Mouse (Mus musculus): ENCODE measurements around the gene Ucp3.

DNA sequence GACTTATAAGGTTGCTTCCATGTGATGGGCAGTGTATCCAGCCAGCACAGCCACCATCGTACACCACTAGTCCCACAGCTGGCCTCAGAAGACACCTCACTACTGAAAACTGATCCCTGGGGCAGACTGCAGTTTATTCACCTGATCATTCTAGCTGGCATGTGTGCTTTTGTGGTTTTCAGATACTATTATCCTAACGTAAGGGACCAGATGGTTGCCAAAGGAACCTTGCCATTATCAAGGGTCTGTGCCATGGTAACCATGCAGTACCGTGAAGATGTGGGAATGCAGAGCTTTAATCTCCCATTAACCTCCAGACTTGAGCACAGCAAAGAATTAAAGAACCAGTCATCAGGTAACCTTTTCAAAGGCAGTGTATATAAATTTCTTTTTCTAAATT lies 47.0 kb upstream of the Ucp3 start:
- no peak for TF ChIP-seq CTCF (IDR thresholded peaks at IDR 0.05; ENCODE audit: low read depth, low read length)
- TF ChIP-seq TAL1 (conservative IDR thresholded peaks at IDR 0.05; ENCODE audit: low read depth, low read length): no peak
- TF ChIP-seq GATA1 (IDR thresholded peaks at IDR 0.05; ENCODE audit: borderline replicate concordance, low read length): no peak
- no peak for TF ChIP-seq POLR2AphosphoS5 (IDR thresholded peaks at IDR 0.05; ENCODE audit: insufficient replicate concordance, low read depth, low read length)
- no peak for TF ChIP-seq GATA2 (IDR thresholded peaks at IDR 0.05; ENCODE audit: borderline replicate concordance, low read depth, low read length)
